Mouse (Mus musculus) stomach, embryonic 15.5 days (tissue): Measurements from ENCODE around the gene Clca4a. TPM values are rescaled to one million over a fixed set of nuclear protein-coding genes. Genes with fewer than 3 reads are reported as not detected.

Source experiments
- ATAC-seq: fragments of 200-750 bp; cut with Nextera tagmentation; 2 replicates; pipeline ENCODE4 v1.8.0; 2017; ENCODE audit warnings: low read depth, moderate number of reproducible peaks, moderate TSS enrichment; ENCODE audit not compliant: insufficient read depth, low FRiP score
- H3K27ac ChIP-seq: fragments of 300-500 bp; sonication (generic); 2 replicates; pipeline ENCODE4 v1.5.1; 2015; ENCODE audit warnings: mild to moderate bottlenecking, inconsistent platforms
- H3K27me3 ChIP-seq: fragments of 300-500 bp; sonication (generic); replicated peaks from 2 replicates; pipeline ENCODE4 v1.6.1; 2015; ENCODE audit warnings: inconsistent platforms
- H3K36me3 ChIP-seq: fragments of 300-500 bp; sonication (generic); 2 replicates; pipeline ENCODE4 v1.6.1; 2015; ENCODE audit warnings: inconsistent platforms
- H3K4me1 ChIP-seq: fragments of 300-500 bp; sonication (generic); 2 replicates; pipeline ENCODE4 v1.6.1; 2015; ENCODE audit warnings: inconsistent platforms
- H3K4me2 ChIP-seq: fragments of 300-500 bp; sonication (generic); 2 replicates; pipeline ENCODE4 v1.6.1; 2015; ENCODE audit warnings: mild to moderate bottlenecking, inconsistent platforms
- H3K4me3 ChIP-seq: fragments of 300-500 bp; sonication (generic); replicated peaks from 2 replicates; pipeline ENCODE4 v1.5.1; 2015; ENCODE audit warnings: inconsistent platforms
- H3K9ac ChIP-seq: fragments of 300-500 bp; sonication (generic); 2 replicates; pipeline ENCODE4 v1.6.1; 2015; ENCODE audit warnings: inconsistent platforms
- H3K9me3 ChIP-seq: fragments of 300-500 bp; sonication (generic); 2 replicates; pipeline ENCODE4 v1.6.1; 2016; ENCODE audit warnings: inconsistent platforms
- WGBS: fragments of 180-500 bp; shearing (Covaris S2); methylation state at CpG from one replicate; pipeline ENCODE4 v1.1.7; 2015; 5-methylcytosine and 5-hydroxymethylcytosine counted together
- polyA plus RNA-seq: library from polyadenylated mRNA; unstranded; fragments of >200 nt; fragmentation: Nextera tagmentation; extraction: Ambion mirVana; gene quantifications from 2 replicates; pipeline ENCODE4 v1.2.1, GENCODE M21; 2015

Gene Clca4a
- polyA plus RNA-seq: 0.35 TPM in 1 of 2 replicates, not detected in the other

- Histone ChIP-seq H3K9me3 (no peaks in the 10 kb centered on the region), H3K4me2 (no peak within 1 kb of the TSS), H3K27ac (no peak within 1 kb of the TSS), H3K4me1 (no peaks in the 10 kb centered on the region), H3K4me3 (no peak within 1 kb of the TSS), H3K36me3 (no peaks in the 10 kb centered on the region), H3K9ac (no peak within 1 kb of the TSS), H3K27me3 (no peaks in the 10 kb centered on the region)
- no peak for ATAC-seq
Observed at GRCm38 (mm10) chr3:144974945-144975344, at the start of gene Clca4a. Clca4a (minus strand) TSS chr3:144975045.

GRCm38 (mm10) chr3:145017807-145018206 is 43.0 kb upstream of the Clca4a start:
- Histone ChIP-seq H3K36me3 (no peaks in the 10 kb centered on the region), H3K9me3 (no peaks in the 10 kb centered on the region), H3K4me2 (no peak overlapping the region), H3K9ac (no peak overlapping the region), H3K27ac (no peak overlapping the region), H3K4me3 (no peak overlapping the region), H3K4me1 (no peaks in the 10 kb centered on the region), H3K27me3 (no peaks in the 10 kb centered on the region)
- 73% methylated on average over 3 of the region's 3 CpGs for WGBS
- ATAC-seq: no peak

GRCm38 (mm10) chr3:145004422-145004821 is 29.6 kb upstream of the Clca4a start:
- Histone ChIP-seq H3K4me2 (no peak overlapping the region), H3K27me3 (no peaks in the 10 kb centered on the region), H3K4me1 (no peaks in the 10 kb centered on the region), H3K9me3 (no peaks in the 10 kb centered on the region), H3K27ac (no peak overlapping the region), H3K4me3 (no peak overlapping the region), H3K36me3 (no peaks in the 10 kb centered on the region), H3K9ac (no peak overlapping the region)
- 33% methylated on average over 5 of the region's 5 CpGs for WGBS
- no peak for ATAC-seq

GRCm38 (mm10) chr3:145000912-145001311 is 26.1 kb upstream of the Clca4a start:
- H3K4me2 ChIP-seq: no peak overlapping the region
- no peak for ATAC-seq
- no peaks in the 10 kb centered on the region for H3K36me3 ChIP-seq
- H3K9ac ChIP-seq: no peak overlapping the region
- no peak overlapping the region for H3K4me3 ChIP-seq
- 43% methylated on average over 1 of the region's 1 CpGs for WGBS
- H3K27ac ChIP-seq: no peak overlapping the region
- H3K27me3 ChIP-seq: no peaks in the 10 kb centered on the region
- no peaks in the 10 kb centered on the region for H3K4me1 ChIP-seq
- no peaks in the 10 kb centered on the region for H3K9me3 ChIP-seq

GRCm38 (mm10) chr3:144993055-144993454 is 18.2 kb upstream of the Clca4a start:
- 81% methylated on average over 5 of the region's 5 CpGs for WGBS

GRCm38 (mm10) chr3:144992618-144993017 is 17.8 kb upstream of the Clca4a start:
- Histone ChIP-seq H3K4me2 (no peak overlapping the region), H3K4me1 (no peaks in the 10 kb centered on the region), H3K4me3 (no peak overlapping the region), H3K9me3 (no peaks in the 10 kb centered on the region), H3K9ac (no peak overlapping the region), H3K27ac (no peak overlapping the region), H3K36me3 (no peaks in the 10 kb centered on the region), H3K27me3 (no peaks in the 10 kb centered on the region)
- no peak for ATAC-seq

More at GRCm38 (mm10) chr3:144993055-144993454, 18.2 kb upstream of the Clca4a start:
- Histone ChIP-seq H3K4me2 (no peak overlapping the region), H3K27me3 (no peaks in the 10 kb centered on the region), H3K4me3 (no peak overlapping the region), H3K9ac (no peak overlapping the region), H3K36me3 (no peaks in the 10 kb centered on the region), H3K9me3 (no peaks in the 10 kb centered on the region), H3K27ac (no peak overlapping the region), H3K4me1 (no peaks in the 10 kb centered on the region)
- ATAC-seq: no peak

- H3K27me3 ChIP-seq: no peaks in the 10 kb centered on the region
- no peak overlapping the region for H3K4me3 ChIP-seq
- H3K4me1 ChIP-seq: no peaks in the 10 kb centered on the region
- H3K27ac ChIP-seq: no peak overlapping the region
- no peak overlapping the region for H3K4me2 ChIP-seq
- no peaks in the 10 kb centered on the region for H3K9me3 ChIP-seq
- H3K36me3 ChIP-seq: no peaks in the 10 kb centered on the region
- H3K9ac ChIP-seq: no peak overlapping the region
- ATAC-seq: no peak
- WGBS: 58% methylated on average over 5 of the region's 5 CpGs
Observed at GRCm38 (mm10) chr3:144985890-144986289, 11.0 kb upstream of the Clca4a start.

- Histone ChIP-seq H3K36me3 (no peaks in the 10 kb centered on the region), H3K27ac (no peak overlapping the region), H3K9ac (no peak overlapping the region), H3K4me2 (no peak overlapping the region), H3K9me3 (no peaks in the 10 kb centered on the region), H3K27me3 (no peaks in the 10 kb centered on the region), H3K4me1 (no peaks in the 10 kb centered on the region), H3K4me3 (no peak overlapping the region)
- no peak for ATAC-seq
- WGBS: 78% methylated on average over 6 of the region's 6 CpGs
Observed at GRCm38 (mm10) chr3:144980551-144980950, 5.7 kb upstream of the Clca4a start.

- ATAC-seq: no peak
- no peaks in the 10 kb centered on the region for H3K36me3 ChIP-seq
- no peaks in the 10 kb centered on the region for H3K4me1 ChIP-seq
- H3K4me3 ChIP-seq: no peak overlapping the region
- H3K9ac ChIP-seq: no peak overlapping the region
- no peak overlapping the region for H3K27ac ChIP-seq
- 55% methylated on average over 4 of the region's 4 CpGs for WGBS
- H3K27me3 ChIP-seq: no peaks in the 10 kb centered on the region
- no peaks in the 10 kb centered on the region for H3K9me3 ChIP-seq
- H3K4me2 ChIP-seq: no peak overlapping the region
Observed at GRCm38 (mm10) chr3:144977631-144978030, 2.8 kb upstream of the Clca4a start.

- Histone ChIP-seq H3K9ac (no peak overlapping the region), H3K27ac (no peak overlapping the region), H3K36me3 (no peaks in the 10 kb centered on the region), H3K4me1 (no peaks in the 10 kb centered on the region), H3K9me3 (no peaks in the 10 kb centered on the region), H3K4me3 (no peak overlapping the region), H3K27me3 (no peaks in the 10 kb centered on the region), H3K4me2 (no peak overlapping the region)
- no peak for ATAC-seq
- WGBS: 74% methylated on average over 1 of the region's 1 CpGs
Observed at GRCm38 (mm10) chr3:144976091-144976490, 1.2 kb upstream of the Clca4a start.

GRCm38 (mm10) chr3:144971553-144972270 is 3.1 kb downstream of the Clca4a start:
- no peaks in the 10 kb centered on the region for H3K27me3 ChIP-seq
- no peak overlapping the region for H3K27ac ChIP-seq
- H3K4me3 ChIP-seq: no peak overlapping the region
- no peak overlapping the region for H3K9ac ChIP-seq
- H3K9me3 ChIP-seq: no peaks in the 10 kb centered on the region
- H3K36me3 ChIP-seq: no peaks in the 10 kb centered on the region
- no peaks in the 10 kb centered on the region for H3K4me1 ChIP-seq
- H3K4me2 ChIP-seq: no peak overlapping the region
- 78% methylated on average over 9 of the region's 9 CpGs for WGBS
- no peak; the same call in 1 of the 2 replicates for ATAC-seq

- Histone ChIP-seq H3K4me1 (no peaks in the 10 kb centered on the region), H3K4me2 (no peak overlapping the region), H3K4me3 (no peak overlapping the region), H3K36me3 (no peaks in the 10 kb centered on the region), H3K9ac (no peak overlapping the region), H3K27ac (no peak overlapping the region), H3K9me3 (no peaks in the 10 kb centered on the region), H3K27me3 (no peaks in the 10 kb centered on the region)
- no peak for ATAC-seq
- WGBS: 82% methylated on average over 1 of the region's 1 CpGs
Observed at GRCm38 (mm10) chr3:144969755-144970154, 5.1 kb downstream of the Clca4a start.

- Histone ChIP-seq H3K36me3 (no peaks in the 10 kb centered on the region), H3K27ac (no peak overlapping the region), H3K9me3 (no peaks in the 10 kb centered on the region), H3K4me1 (no peaks in the 10 kb centered on the region), H3K27me3 (no peaks in the 10 kb centered on the region), H3K4me3 (no peak overlapping the region), H3K9ac (no peak overlapping the region), H3K4me2 (no peak overlapping the region)
- 54% methylated on average over 4 of the region's 4 CpGs for WGBS
- ATAC-seq: no peak
Observed at GRCm38 (mm10) chr3:144966074-144966473, 8.8 kb downstream of the Clca4a start.
